Mouse (Mus musculus): Measurements from ENCODE around the gene Bahcc1.

The Bahcc1 gene

DNA sequence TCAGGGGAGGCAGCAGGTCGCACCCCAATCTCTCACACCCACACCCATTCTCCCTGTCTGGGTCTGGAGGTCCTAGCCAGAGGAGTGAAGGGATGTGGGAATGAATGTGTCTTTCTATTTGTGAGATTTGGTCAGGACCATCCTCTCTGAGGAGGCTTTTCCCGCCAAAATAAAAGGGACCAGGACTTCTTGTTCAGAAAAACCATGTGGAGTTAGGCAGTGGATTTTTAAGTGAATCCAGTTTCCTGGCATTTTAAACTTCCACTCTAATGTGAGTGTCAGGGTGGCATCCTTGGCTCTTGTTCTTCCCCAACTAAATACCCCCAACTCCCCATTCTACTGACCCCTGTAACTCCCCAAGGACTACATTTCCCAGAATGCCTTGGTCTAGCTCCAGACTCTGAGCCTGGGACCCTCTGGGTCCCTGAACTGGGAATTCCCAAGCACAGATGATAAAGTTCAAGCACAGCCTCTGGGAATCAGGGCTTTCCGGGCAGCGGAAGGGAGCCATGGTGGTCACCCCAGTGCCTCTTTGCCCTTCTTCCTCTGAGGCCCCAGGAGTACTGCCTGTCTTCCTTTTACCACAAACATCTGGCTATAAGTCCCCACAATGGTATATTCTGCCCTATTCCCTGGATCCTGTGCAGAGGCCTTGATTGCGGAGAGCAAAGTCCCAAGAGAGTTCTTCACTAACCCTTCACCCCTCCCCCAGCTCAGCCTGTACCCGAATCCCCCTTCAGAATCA is 9.4 kb downstream of the Bahcc1 start:
- DNase-seq (ENCODE audit: extremely low read depth, low read depth), result no peak

DNA sequence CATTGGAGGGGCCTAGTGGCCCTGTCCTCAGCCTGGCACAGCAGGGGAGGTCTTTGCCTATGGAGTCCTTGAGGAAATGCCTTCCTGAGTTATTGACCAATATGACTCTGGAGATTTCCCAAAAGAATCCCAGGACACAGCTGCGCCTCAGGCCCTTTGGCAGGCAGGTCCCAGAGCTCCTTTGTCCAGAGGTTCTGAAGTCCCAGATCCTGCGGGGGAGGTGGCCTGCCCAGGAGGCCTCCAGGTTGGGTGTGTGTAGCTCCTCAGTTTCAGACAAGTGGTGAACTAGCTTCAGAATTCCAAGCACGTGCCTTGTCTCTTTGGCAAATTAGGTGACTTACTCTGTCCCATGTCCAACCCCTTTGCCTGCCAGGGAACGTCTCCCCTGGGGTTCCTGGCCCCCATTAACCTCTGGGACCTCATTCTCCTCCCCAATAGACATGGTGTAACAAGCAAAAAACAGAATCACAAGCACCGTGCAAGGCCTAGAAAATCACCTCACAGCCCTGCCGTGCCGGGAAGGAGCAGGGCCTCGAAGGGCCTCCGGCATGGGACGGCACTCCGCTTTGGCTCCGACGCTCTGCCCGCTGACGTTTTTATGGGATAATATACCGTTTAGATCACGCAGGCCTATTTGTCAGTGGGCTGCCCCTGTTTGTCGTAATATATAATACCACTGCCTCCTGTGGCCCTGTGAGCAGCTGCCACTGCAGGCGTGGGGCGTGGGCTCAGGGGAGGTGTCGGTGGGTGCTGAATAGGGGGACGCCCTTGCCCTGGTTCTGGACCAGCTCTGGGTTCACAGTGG is 10.2 kb downstream of the Bahcc1 start:
- no peak for DNase-seq (ENCODE audit: extremely low read depth, low read depth)

DNA sequence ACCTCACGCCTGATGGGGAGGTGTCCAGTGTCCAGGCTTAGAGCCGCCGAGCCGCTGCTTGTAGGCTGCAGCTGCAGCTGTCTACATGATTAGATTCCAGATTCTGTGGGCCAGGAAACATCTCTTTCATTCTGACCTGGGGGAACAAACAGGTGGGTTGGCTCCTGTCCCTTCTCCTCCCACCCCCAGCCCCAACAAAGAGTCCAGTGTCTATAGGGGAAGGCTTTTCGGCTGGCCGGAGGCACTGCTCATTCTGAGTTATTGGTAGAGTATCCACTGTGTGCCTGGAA is 10.7 kb downstream of the Bahcc1 start:
- no peak for DNase-seq (ENCODE audit: extremely low read depth, low read depth)

DNA sequence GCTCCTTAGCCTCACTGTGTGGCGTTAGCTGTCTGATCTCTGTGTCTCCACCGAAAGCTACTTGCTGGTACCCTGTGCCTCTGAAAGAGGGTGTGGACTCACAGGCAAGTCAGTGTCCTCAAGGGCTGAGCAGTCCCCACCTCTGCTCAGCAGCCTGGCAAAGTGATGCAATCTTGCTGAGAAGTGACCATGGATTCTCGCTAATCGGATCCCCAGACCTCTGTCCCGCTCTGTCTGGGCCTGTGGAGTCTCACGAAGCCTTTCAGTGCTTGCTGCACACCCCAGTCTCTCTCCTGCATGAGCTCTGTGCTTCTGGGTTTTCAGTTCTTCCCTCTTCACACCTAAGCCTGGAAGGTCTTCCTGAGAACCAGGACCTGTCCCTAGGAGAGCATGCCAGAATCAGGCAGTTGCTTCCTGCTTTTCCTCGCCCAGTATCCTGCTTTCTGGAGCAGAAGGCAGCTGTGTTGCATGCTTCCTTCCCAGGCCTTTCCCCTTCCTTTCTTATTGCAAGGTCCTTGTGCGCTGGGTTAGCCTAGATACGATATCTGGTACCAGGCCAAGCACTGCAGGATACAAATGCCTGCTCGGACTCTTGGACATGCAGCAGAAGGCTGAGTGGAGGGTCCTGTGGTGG is 15.5 kb downstream of the Bahcc1 start:
- no peak for DNase-seq (ENCODE audit: extremely low read depth, low read depth)

DNA sequence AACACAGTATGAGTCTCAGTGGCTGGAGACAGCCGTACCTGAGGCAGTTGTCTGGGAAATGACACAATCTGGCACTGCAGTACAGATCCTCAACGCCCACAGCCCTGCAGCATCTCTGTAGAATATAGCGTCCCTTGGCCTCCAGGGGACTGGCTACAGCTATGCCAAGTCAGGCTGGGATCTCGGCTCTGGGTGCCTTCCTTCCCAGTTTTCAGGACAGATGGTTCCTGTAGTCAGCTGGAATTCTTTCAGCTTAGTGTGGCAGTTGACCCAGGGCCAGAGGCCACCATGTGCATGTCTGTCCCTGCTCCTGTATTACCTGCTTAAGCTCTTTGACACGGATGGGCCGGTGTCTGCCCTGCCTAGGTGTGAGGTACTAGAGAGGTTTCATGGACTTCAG is 16.2 kb downstream of the Bahcc1 start:
- no peak for DNase-seq (ENCODE audit: extremely low read depth, low read depth)

DNA sequence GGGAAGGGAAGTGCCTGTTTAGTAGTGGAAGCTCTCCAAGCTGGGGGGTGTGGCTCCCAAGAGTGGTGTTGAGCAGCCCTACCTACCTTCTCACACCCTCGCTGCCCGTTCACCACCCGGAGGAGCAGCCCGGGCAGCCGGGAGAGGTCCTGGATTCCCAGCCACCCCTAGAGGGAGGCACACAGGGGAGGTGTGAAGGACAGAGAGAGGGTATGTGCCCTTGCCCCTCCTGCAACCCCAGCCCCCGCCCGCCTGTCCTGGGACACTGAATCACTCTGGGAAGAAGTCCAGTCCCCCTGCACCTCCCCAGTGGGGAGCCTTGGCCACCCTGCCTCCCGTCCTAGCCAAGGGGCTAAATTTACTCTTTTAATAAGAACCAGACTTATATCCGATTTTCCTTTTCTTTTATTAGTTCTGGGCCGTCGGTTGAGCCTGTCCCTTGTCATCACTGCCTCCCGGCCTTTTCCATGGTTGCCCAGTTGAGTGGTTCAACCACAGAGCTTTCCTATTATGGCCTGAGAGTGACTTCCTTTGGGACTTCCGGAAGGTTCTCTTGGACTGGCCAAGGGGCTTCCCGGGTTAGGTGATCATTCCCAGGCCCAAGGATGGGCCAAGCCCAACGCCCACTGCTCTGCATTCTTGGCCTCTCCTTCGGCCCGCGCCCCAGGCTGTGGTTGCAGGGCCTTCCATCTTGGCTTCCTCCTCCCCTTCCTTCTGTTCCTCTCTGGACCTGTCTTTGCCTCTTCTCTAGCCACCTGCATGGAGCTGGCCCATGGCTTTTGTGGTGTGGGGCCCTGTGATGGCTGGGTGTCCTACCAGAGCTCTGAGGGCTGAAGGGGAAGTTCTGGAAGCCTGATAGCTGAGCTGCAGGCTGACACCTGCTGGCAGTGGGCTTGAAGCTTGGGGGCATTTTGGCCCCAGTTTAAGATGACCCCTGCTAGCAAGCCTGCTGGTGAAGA is 18.5 kb downstream of the Bahcc1 start:
- no peak for DNase-seq (ENCODE audit: extremely low read depth, low read depth)

DNA sequence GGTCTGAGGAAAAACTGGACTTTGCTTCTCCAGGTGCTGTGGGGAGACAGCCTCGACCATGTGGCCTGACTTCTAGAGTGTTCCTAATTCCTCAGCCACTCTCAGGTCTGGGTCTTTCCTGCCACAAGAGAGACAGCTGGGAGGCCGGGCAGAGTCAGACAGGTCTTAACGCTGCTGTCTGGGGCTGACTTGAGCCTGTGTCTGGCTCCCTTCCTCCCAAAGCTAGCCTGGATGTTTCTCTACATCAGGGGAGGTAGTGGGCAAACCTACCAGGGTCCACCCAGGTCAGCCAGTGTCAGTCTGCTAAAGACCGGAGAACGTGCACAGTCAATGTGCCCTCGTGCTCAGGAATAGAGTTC is 19.2 kb downstream of the Bahcc1 start:
- no peak for DNase-seq (ENCODE audit: extremely low read depth, low read depth)

DNA sequence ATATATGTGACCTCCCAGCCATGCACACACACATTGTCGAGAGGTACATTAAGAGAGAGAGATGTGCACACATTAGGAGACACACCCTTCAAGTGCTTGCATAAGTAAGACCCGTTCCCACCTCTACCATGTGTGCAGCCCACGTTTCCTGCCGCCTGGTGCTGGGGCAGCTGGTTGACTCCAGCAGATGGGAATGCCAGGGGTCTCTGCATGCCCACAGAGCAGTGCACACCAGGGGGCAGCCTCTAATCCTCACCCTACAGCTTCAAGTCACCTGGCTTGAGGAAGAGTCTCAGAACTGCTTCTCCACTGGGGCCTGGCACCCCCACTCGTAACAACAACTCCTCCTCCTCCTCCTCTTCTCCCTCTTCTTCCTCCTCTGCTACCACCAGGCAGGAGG is 19.7 kb downstream of the Bahcc1 start:
- DNase-seq (ENCODE audit: extremely low read depth, low read depth), result no peak

DNA sequence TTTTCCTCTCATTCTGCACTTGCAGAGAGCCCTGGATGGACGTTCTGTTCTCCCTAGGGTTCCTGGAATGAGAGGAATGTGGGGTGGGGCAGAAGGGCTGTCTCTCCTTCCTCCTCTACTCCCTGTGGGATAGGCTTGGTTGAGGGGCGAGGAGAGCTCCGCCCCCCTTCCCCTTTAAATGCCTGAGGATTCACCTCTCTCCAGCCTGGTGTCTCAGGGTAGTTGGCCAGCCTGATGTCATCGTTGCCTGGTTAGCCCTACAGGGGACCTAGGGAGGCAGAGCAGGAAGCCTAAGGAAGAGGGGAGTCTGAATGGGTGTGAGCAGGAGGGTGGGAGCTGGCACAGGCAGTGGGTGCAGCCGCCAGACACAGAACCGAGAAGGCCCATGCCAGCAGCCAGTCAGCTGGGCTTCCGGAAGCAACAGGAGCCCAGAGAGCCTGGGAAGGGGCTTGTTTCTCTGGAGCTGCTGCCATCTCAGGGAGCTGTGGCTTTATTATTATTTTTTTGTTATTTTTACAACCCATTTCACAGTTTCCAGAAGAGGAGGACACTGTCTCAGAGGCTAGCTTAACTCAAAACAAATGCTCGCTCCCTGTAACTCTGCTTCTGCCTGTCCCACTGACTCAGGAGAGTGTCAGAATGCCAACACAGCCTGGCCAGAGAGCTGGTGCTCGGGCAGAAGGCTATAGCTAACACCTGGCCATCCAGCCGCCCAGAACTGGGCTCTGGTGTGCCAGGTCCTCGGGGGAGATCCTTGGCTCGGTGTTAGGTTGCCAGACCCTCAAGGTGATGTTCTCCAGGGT is 20.3 kb downstream of the Bahcc1 start:
- no peak for DNase-seq (ENCODE audit: extremely low read depth, low read depth)

DNA sequence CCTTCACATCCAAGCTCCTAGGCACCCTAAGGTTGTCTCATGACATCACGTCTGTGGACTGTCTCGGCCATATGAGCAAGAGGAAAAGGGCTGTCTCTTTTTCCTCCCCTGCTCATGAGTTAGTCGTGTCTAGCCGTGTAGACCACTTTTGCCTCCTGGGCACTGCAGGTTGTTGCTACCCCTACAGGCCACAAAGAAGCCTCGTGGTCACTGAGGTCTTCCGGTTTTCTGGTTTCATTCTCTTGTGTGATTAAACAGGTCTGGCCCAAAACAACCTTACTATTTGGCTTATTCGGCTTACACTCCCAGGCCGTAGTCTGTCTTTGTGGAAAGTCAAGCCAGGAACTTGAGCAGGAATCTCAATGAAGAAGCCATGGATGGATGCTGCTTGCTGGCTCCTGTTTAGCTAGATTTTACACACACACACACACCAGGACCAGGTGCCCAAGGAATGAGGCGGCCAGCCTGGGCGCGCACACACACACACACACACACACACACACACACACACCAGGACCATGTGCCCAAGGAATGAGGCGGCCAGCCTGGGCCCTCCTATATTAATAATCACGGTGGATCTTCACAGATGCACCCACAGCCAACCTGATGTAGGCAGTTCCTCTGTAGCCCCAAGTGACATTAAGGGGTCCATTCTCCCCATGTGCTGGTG is 21.0 kb downstream of the Bahcc1 start:
- no peak for DNase-seq (ENCODE audit: extremely low read depth, low read depth)

DNA sequence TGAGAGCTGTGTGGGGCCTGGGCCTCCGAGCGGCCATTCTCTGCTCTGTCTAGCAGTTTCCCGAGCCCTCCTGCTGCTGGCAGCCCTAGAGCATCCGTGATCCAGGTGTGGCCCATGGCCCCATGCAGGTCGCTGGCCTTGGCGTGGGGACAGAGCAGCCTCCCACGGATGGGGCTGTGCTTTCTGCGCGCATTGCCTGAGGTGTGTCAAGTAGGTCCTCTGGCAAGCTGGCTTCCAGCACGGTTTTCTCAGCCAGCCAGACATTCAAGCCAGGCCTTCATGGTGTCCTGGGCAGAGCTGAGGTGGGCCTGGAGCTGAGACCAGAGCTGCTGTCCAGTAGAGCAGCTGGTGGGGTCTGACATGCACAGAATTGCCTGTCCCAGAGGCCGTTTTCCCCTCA is 21.7 kb downstream of the Bahcc1 start:
- DNase-seq (ENCODE audit: extremely low read depth, low read depth), result no peak

DNA sequence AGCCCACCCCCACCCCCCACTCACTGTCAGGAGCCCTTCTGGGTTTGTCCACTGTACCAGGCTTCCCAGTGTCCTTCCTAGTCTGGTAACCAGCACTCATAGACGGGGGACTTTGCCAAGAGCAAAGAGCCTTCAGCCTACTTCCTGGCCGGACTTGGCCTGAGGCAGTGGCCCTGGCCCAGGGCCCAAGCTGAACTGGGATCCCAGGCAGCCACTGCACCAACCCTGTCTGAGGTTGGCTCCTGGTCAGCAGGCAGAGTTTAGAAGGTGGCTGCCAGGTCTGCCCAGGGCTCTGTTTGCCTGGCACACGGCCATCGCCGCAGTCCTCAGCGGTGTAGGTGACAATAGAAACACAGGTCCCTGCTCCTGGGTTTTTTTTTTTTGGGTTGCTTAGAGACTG is 22.3 kb downstream of the Bahcc1 start:
- DNase-seq (ENCODE audit: extremely low read depth, low read depth), result no peak

DNA sequence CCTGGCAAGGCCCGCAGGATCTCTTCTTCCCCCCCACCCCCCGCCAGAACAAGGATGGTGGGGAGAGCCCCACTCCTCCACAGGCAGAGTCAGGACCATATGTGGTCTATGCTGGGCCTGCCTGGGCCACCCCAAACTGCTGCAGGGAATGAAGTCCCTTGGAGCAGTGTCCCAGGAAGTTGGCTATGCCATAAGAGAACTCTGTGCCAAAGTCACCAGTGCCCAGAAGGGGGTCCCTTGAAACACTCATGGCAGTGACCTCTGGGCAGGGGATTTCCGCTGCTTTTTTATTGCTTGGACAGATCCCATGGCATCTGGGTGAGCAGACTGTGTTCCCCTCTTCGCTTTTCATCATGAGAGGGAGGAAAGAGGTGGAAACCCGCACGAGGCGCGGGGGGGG is 22.8 kb downstream of the Bahcc1 start:
- no peak for DNase-seq (ENCODE audit: extremely low read depth, low read depth)

DNA sequence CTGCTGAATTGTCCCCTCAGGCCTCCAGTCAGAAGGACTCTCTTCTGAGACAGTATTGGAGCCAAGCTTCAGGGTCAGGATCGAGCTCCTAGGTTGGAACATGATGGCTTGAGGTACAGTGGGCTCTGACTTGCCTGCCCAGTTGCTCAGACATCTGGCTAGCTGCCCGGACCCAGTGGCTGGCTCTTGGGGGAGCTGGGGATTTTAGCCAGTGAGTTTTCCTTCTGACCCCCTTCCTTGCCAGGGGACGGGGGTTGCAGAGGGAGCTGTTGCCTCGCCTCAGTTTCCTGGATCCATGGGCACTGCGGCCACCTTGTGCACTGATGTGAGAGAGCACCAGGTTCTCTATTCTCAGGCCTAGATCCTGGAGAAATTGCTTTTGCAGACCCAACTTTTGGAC is 23.4 kb downstream of the Bahcc1 start:
- DNase-seq (ENCODE audit: extremely low read depth, low read depth), result no peak

DNA sequence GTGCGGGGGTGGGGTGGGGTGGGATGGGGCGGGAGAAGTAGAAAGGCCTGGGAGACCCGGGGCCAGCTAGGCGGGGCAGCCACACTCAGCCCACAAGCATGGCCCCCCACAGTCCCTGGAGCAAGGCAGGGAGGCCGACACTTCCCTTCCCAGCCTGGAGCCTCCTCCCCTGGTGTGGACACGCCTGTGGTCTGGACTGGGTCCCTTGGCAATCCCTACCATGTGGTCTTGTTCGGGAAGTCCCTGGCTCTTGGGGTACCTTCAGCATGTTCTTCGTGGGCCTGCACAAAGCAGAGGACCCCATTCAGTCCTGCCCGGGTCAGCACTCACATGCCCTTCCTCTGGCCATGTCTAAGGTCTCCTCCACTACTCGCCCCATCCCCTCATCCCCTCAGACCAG is 23.8 kb downstream of the Bahcc1 start:
- DNase-seq (ENCODE audit: extremely low read depth, low read depth), result no peak

DNA sequence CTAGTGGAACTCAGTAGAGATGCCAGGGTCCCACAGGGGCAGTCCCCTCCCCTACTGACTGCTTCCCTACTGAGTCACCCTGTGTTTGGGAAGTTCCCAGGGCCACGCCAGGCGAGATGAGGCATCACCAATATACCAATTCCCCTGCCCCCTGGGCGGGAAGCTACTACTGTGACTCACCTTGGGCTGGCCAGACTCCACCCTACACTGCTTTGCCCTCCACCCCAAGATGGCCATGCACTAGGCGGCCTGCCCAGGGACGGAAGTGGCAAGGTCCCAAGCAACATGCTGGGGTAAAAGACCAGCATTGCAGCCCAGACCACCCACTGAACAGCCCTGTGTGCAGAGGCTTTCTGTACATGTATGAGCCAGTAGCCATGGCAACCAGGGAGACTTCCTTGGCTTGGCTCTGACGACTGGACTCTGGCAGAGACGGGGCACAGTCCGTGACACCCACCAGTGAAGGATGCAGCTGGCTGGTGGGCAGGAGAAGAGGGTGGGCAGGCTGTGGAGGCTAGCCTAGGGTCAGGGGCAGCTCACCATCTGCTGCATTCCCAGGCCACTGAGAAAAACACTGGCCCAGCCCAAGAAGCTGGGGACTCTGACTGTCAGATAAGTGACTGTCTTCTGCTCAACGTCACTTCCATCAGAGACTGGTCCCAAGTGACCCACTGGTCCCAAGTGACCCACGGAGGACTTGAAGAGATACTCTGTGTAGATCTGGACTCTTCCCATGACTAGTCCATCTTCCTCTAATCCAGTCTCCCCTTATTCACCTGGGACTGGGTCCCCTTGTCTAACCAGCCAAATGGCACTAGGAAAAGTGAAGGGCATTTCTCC is 24.5 kb downstream of the Bahcc1 start:
- no peak for DNase-seq (ENCODE audit: extremely low read depth, low read depth)

DNA sequence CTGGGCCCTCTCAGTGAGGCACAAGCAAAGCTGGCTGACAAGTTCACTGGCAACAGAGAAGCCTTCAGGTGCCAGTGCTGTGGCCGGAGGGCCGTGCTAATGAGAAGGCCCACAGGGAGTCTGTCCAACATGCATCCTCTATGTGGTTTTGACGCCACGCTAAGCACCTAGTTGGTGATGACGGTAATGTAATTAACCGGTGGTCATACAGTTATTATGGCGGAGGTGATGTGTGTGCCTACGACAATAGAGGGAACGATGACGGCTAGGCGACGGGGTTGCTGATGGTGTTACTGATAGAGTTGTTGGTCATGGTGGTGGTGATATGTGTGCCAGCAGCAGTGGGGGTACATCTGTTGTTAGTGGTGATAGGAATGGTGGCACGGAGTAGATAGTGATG is 25.2 kb downstream of the Bahcc1 start:
- no peak for DNase-seq (ENCODE audit: extremely low read depth, low read depth)

DNA sequence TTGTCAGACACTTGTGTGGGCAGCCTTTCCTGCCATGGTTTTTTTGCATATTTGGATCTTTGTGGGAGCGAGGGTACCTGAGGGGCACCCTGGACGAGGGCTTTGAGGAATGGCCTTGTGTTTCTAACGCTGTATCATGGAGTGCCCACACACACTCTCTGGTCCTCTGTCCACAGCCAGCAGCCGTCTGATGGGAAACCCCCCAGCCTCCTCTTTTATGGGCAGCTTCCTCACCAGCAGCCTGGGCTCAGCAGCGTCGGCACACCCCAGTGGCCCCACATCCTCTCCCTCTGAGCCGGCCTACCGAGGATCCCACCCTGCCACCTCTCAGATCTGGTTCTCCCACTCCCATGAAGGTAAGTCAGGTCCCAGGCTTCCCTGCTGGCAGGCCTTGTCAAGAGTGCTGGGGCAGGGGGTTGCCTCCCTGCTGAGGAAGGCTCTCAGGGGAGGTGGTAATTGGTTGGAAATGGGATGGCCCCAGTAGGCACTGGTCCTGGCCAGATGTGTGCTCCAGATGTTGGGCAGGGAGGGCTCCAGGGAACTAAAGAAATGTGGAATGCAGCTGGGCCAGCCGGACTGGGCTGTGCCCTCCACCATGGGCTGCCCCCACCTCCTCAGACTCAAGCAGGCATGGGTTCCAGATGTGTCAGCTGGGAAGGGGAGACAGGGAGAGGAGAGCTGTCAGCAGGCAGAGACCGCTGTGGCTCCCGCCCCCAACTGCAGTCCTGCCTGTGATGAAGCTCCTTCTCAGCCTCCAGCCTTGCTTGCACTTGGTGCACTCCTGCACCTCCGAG is 26.3 kb downstream of the Bahcc1 start:
- no peak for DNase-seq (ENCODE audit: extremely low read depth, low read depth)

Measured in MEL-GATA-1-ER (cell line).